Mouse (Mus musculus): ENCODE measurements around the gene Astn1.

DNA sequence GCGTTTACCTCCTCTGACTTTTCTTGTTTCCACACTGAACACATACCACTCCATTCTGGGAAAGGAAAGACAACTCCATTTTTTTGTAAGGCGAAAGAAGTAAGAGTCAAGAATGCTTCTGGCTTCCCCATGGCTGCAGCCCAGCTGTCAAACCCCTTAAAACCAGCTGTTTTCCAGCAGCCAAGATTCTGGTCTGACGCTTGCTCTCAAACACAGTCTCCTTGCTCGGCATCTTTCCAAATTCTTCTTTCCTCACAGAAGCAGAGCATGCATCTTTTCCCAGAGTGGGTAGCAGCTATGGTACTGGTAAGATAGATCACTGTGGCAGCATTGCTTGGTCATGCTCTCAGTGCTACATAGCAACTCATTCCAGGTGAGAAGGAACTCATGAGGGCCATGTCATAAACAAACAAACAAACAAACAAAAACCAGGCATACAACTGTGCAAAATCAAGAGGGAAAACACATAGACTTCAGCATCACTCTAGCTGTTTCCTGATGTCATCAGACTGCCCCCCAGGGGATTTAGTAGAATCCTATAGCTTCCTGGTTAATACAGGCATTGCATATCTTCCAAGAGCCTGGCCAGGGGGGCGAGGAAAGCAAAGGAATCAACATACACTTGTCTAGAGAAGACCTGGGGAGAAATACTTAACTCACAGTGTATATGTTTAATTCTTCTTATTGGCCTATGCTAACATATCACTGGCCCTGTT is 8.3 kb upstream of the Astn1 start:
- TF ChIP-seq CTCF (IDR thresholded peaks at IDR 0.05; ENCODE audit: low read depth): no peak
- no peak for TF ChIP-seq EP300 (IDR thresholded peaks at IDR 0.05; ENCODE audit: low read depth)
